Mouse (Mus musculus) E14TG2a.4 (cell line): ENCODE measurements around the gene Dnajb14.

Source experiments
- H3K27me3 ChIP-seq: 2 replicates; pipeline ENCODE4 v1.6.1; 2014; ENCODE audit warnings: low read length, control low read depth; ENCODE audit not compliant: insufficient read depth
- H3K36me3 ChIP-seq: 2 replicates; pipeline ENCODE4 v1.6.1; 2014; ENCODE audit warnings: low read length, control low read depth; ENCODE audit not compliant: insufficient read depth
- H3K4me1 ChIP-seq: replicated peaks from 2 replicates; pipeline ENCODE4 v1.6.1; 2014; ENCODE audit warnings: low read depth, low read length, control low read depth
- H3K4me3 ChIP-seq: replicated peaks from 2 replicates; pipeline ENCODE4 v1.5.1; 2014; ENCODE audit warnings: mild to moderate bottlenecking, low read length
- H3K9me3 ChIP-seq: 2 replicates; pipeline ENCODE4 v1.6.1; 2014; ENCODE audit warnings: low read length, control low read depth
- CTCF ChIP-seq: conservative IDR thresholded peaks from 2 replicates; pipeline ENCODE4 v1.5.1; 2014; ENCODE audit warnings: low read length
- NANOG ChIP-seq: IDR thresholded peaks from 2 replicates; pipeline ENCODE4 v1.6.1; 2014; ENCODE audit warnings: borderline replicate concordance, low read length, mixed read lengths
- POU5F1 ChIP-seq: IDR thresholded peaks from 2 replicates; pipeline ENCODE4 v1.6.1; 2014; ENCODE audit warnings: low read length, borderline replicate concordance

Dnajb14 gene

GRCm38 (mm10) chr3:137867133-137867436 is 390 bp upstream of the Dnajb14 start:
- H3K4me1 ChIP-seq = peaks cover 25% of the 10 kb centered on the region
- no peak for TF ChIP-seq POU5F1
- no peak for TF ChIP-seq NANOG
- no peak for TF ChIP-seq CTCF
- H3K4me3 ChIP-seq = peak overlapping the region; percentile 82
- H3K36me3 ChIP-seq = peaks cover 20% of the 10 kb centered on the region
- H3K27me3 ChIP-seq = no peaks in the 10 kb centered on the region
- no peaks in the 10 kb centered on the region for H3K9me3 ChIP-seq

- TF ChIP-seq POU5F1 (no peak), CTCF (no peak), NANOG (no peak)
- H3K9me3 ChIP-seq = no peaks in the 10 kb centered on the region
- peak overlapping the region; percentile 82 for H3K4me3 ChIP-seq
- H3K36me3 ChIP-seq = peaks cover 20% of the 10 kb centered on the region
- peaks cover 18% of the 10 kb centered on the region for H3K4me1 ChIP-seq
- no peaks in the 10 kb centered on the region for H3K27me3 ChIP-seq
These were observed 829 bp downstream of the Dnajb14 start for GRCm38 (mm10) chr3:137868094-137868913.

GRCm38 (mm10) chr3:137869395-137869794 is 1.9 kb downstream of the Dnajb14 start:
- H3K27me3 ChIP-seq = no peaks in the 10 kb centered on the region
- H3K4me1 ChIP-seq = peaks cover 16% of the 10 kb centered on the region
- peaks cover 20% of the 10 kb centered on the region for H3K36me3 ChIP-seq
- H3K9me3 ChIP-seq = no peaks in the 10 kb centered on the region
- no peak for TF ChIP-seq NANOG
- no peak for TF ChIP-seq POU5F1
- TF ChIP-seq CTCF = no peak
- H3K4me3 ChIP-seq = no peak overlapping the region

- 0 out of 2 replicates have a peak, but pooled peaks cover 5% of the 10 kb centered on the region for H3K36me3 ChIP-seq
- no peak overlapping the region for H3K4me3 ChIP-seq
- H3K27me3 ChIP-seq = no peaks in the 10 kb centered on the region
- H3K4me1 ChIP-seq = peaks cover 16% of the 10 kb centered on the region
- TF ChIP-seq NANOG = no peak
- TF ChIP-seq POU5F1 = no peak
- TF ChIP-seq CTCF = no peak
- no peaks in the 10 kb centered on the region for H3K9me3 ChIP-seq
These were observed 11.8 kb downstream of the Dnajb14 start for GRCm38 (mm10) chr3:137879313-137879712.

- 0 out of 2 replicates have a peak, but pooled peaks cover 5% of the 10 kb centered on the region for H3K36me3 ChIP-seq
- TF ChIP-seq CTCF = no peak
- H3K9me3 ChIP-seq = no peaks in the 10 kb centered on the region
These were observed 12.8 kb downstream of the Dnajb14 start for GRCm38 (mm10) chr3:137880109-137880748.

GRCm38 (mm10) chr3:137881093-137881492 is 13.6 kb downstream of the Dnajb14 start:
- Histone ChIP-seq H3K4me1 (peaks cover 23% of the 10 kb centered on the region), H3K36me3 (0 out of 2 replicates have a peak, but pooled peaks cover 5% of the 10 kb centered on the region), H3K27me3 (no peaks in the 10 kb centered on the region), H3K9me3 (no peaks in the 10 kb centered on the region), H3K4me3 (no peak overlapping the region)
- TF ChIP-seq CTCF = no peak
- no peak for TF ChIP-seq POU5F1
- no peak for TF ChIP-seq NANOG

More at GRCm38 (mm10) chr3:137880109-137880748, 12.8 kb downstream of the Dnajb14 start:
- H3K4me3 ChIP-seq = no peak overlapping the region
- H3K27me3 ChIP-seq = no peaks in the 10 kb centered on the region
- H3K4me1 ChIP-seq = peaks cover 22% of the 10 kb centered on the region

GRCm38 (mm10) chr3:137887961-137888360 is 20.5 kb downstream of the Dnajb14 start:
- no peak for TF ChIP-seq NANOG
- no peak for TF ChIP-seq CTCF
- no peak for TF ChIP-seq POU5F1
- Histone ChIP-seq H3K9me3 (no peaks in the 10 kb centered on the region), H3K4me1 (peaks cover 37% of the 10 kb centered on the region), H3K4me3 (no peak overlapping the region; the same call in 1 of the 2 replicates), H3K36me3 (0 out of 2 replicates have a peak, but pooled peaks cover 8% of the 10 kb centered on the region), H3K27me3 (no peaks in the 10 kb centered on the region)

- no peaks in the 10 kb centered on the region for H3K9me3 ChIP-seq
- no peaks in the 10 kb centered on the region for H3K27me3 ChIP-seq
- TF ChIP-seq POU5F1 (no peak), CTCF (no peak), NANOG (no peak)
- peaks cover 30% of the 10 kb centered on the region for H3K4me1 ChIP-seq
- 0 out of 2 replicates have a peak, but pooled peaks cover 8% of the 10 kb centered on the region for H3K36me3 ChIP-seq
- no peak overlapping the region for H3K4me3 ChIP-seq
These were observed 23.6 kb downstream of the Dnajb14 start for GRCm38 (mm10) chr3:137891089-137891488.
